26 mouse cellular contexts compared by ENCODE assay signal in the genomic region with DNA sequence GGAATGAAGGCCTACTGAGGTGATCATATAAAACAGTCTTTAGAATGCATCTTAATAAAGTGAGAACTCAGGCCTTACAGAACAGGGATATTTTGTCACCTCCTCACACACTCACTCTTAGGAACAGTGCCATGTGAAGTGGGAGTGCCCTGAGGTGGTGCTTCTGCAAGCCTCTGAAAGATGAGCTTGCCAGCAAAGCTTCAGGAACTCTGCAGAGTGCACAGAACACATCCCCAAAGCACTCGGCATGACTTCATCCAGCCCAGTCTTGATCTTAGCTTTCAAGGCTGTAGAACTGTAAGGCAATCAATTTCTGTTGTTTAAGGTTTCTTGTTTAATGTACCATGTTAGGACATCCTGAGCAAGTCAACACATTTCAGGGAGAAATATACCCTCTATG.
"Had no signal": no experiment of that assay in that cellular context is flagged by ENCODE, and none has a peak within 500 bp of the region (broad histone marks: within the 10 kb centered on the region; RNA-seq: fewer than 3 reads in every experiment).

No protein-coding gene starts in this region.

- H3K27me3 ChIP-seq: heart, embryonic 13.5 days; heart, embryonic 15.5 days; hindbrain, embryonic 13.5 days; hindbrain, embryonic 15.5 days; kidney, embryonic 15.5 days; limb, embryonic 13.5 days; limb, embryonic 15.5 days; liver, embryonic 12.5 days had no signal

- H3K36me3 ChIP-seq: heart, embryonic 10.5 days; heart, embryonic 13.5 days; heart, embryonic 15.5 days; hindbrain, embryonic 13.5 days; hindbrain, embryonic 15.5 days; kidney, embryonic 15.5 days; limb, embryonic 13.5 days; limb, embryonic 15.5 days; liver, embryonic 12.5 days had no signal

- H3K4me3 ChIP-seq: heart, embryonic 10.5 days; heart, embryonic 13.5 days; heart, embryonic 15.5 days; hindbrain, embryonic 13.5 days; hindbrain, embryonic 15.5 days; kidney, embryonic 15.5 days; limb, embryonic 13.5 days; limb, embryonic 15.5 days; liver, embryonic 12.5 days had no signal

- H3K9ac ChIP-seq: heart, embryonic 13.5 days; heart, embryonic 15.5 days; hindbrain, embryonic 13.5 days; hindbrain, embryonic 15.5 days; kidney, embryonic 15.5 days; limb, embryonic 13.5 days; limb, embryonic 15.5 days; liver, embryonic 12.5 days; liver, embryonic 14.5 days had no signal

- DNase-seq: gastrocnemius, postnatal 14 days; gastrocnemius, postnatal 36 days; heart, adult 18-20 months; heart, postnatal 14 days; heart, postnatal 36 days; kidney, adult 11 months; kidney, adult 2 months; kidney, adult 9 months; kidney, postnatal 10 days; kidney, postnatal 36 days; layer of hippocampus, adult 9-11 months; layer of hippocampus, postnatal 36 days; left cerebral cortex, postnatal 4 days; lung, adult 18-20 months had no signal

- ATAC-seq: hindbrain, postnatal 0 days; intestine, embryonic 16.5 days; liver, embryonic 12.5 days had no signal

- H3K4me1 ChIP-seq: kidney, embryonic 15.5 days; limb, embryonic 15.5 days; liver, embryonic 12.5 days had no signal

- H3K9me3 ChIP-seq: heart, embryonic 10.5 days; heart, embryonic 13.5 days; heart, embryonic 15.5 days; hindbrain, embryonic 13.5 days; hindbrain, embryonic 15.5 days; kidney, embryonic 15.5 days; limb, embryonic 13.5 days; limb, embryonic 15.5 days; liver, embryonic 12.5 days had no signal

- H3K4me2 ChIP-seq: heart, embryonic 13.5 days; heart, embryonic 15.5 days; hindbrain, embryonic 13.5 days; hindbrain, embryonic 15.5 days; kidney, embryonic 15.5 days; limb, embryonic 13.5 days; limb, embryonic 15.5 days; liver, embryonic 12.5 days had no signal

- H3K27ac ChIP-seq: heart, embryonic 10.5 days; heart, embryonic 13.5 days; heart, embryonic 15.5 days; hindbrain, embryonic 13.5 days; hindbrain, embryonic 15.5 days; hindbrain, postnatal 0 days; kidney, embryonic 15.5 days; limb, embryonic 13.5 days; limb, embryonic 15.5 days; liver, embryonic 12.5 days; liver, embryonic 14.5 days had no signal
